Mouse (Mus musculus): ENCODE measurements around the gene Myadm.
"Not testable (repeated sequence)": the region's sequence is repeated elsewhere in the genome, so short reads cannot be mapped to it uniquely, and the experiment has no call there.

The Myadm gene

DNA sequence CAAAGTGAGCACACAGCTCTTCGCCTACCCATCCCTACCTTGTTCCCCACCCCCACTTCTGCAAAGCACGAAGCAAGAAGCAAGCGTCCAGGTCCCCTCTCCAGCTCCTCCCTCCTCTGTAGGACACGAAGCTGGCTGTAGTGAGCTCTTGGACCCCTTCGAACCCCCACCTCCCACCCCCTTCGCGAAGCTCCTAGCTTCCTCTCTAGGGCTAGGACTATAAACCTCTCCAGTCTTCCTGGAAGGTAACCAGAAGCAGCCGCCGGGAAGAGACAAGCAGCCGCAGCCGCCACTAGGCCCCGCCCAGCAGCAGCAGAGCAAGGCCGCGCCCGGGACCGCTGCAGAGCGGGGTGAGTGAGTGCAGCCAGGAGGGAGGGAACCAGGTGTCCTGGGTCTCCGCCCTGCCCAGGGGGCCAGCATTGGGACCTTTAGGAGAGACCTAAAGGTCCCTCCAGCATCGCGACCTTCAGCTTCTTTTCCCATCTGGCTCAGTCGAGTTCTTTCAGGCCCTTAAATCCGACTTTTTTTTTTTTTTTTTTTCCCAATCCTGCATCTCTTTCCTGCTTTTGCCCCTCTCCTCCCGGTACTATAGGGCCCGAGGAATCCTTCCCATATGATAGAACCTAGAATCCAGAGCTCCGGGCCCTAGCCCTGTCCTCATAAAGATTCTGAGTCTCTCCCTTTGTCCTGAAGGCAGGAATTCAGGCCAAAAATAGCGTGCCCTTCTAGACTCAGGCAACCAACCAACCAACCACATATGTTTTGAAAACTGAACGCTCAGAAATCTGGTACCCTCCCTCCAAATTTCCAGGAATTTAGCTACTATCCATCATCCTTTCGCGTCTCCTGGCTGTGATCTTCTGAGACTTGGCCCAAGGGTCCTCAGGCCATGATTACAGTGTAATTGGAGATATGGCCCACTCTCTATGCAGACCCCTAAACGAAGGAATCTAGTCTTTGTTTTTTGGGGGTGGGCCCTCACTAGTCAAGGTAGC is at the start of gene Myadm, which contains the start of gene Prkcg:
Gene Myadm, plus strand, starts transcription at position 105 of the 995 bp plus-strand sequence.
Gene Prkcg, plus strand, starts transcription at position 204 of the 995 bp plus-strand sequence.
- peak; percentile 64 to 75 for DNase-seq (ENCODE audit: low spot score in 2 of 2)

DNA sequence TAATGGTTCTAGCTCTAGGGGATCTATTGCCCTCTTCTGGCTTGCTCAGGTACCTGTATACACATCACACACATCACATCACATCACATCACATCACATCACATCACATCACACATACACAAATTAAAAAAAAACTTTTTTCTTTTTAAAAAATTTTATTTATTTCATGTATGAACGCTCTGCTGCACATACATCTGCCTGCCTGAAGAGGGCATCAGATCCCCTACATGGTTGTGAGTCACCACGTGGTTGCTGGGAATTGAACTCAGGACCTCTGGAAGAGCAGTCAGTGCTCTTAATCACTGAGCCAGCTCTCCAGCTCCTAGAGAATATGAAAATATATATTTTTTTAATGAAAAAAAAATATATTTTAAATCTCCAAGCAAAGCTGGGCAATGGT is 49.7 kb upstream of the Myadm start:
- no peak for DNase-seq (ENCODE audit: low spot score in 2 of 2)

DNA sequence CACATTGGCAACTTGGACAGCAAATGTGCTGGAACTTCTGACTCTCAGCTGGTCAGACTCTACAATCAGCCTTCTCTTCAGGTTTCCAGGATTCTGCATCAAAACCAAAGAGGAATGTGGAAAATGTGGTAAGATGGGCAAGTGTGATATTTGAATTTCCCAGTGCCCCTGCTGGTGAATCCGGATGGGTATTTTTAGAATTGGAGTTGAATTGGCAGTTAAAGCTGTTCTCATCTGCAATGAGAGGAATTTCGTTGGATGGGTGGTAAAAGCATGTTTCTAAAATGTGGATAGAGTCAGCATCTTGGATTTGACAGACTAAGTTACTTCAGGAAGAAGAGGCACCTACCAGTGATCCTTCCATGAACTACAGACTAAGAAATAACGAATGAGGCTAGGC is 28.2 kb upstream of the Myadm start:
- DNase-seq (ENCODE audit: low spot score in 2 of 2): no peak

DNA sequence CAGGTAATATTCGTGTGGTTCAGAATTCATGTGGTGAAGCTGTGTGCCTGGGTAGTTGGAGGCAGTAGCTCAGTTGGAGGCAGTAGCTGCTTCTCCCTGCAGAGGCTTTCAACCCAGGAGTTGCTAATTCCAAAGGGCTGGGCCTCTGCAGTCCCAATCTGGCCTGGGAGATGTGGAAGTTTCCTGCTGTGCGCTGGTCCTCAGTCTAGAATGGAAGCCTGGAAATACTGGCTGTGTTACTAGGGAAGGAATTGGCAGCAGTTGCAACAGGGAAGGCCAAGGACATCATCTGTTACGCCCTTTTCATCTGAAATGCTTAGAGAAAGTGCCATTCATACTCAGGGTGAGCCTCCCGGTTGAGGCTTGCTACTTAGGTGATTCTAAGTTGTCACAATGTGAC is 27.4 kb upstream of the Myadm start:
- no peak for DNase-seq (ENCODE audit: low spot score in 2 of 2)

DNA sequence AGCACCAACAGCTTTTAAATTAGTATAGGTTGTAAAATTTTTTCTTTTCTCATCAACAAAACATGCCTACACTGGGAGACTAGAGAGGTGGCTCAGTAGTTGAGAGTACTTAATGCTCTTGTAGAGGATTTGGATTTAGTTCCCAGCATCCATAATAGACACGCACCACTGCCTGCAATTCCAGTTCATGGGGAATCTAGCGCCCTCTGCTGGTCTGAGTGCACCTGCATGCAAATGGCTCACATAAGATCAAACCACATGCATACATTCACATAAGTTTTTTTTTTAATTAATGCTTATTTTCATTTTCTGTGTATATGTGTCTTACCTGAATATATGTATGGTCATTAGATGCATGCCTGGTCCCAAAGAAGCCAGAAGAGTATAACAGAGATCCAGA is 26.1 kb upstream of the Myadm start:
- no peak for DNase-seq (ENCODE audit: low spot score in 2 of 2)

DNA sequence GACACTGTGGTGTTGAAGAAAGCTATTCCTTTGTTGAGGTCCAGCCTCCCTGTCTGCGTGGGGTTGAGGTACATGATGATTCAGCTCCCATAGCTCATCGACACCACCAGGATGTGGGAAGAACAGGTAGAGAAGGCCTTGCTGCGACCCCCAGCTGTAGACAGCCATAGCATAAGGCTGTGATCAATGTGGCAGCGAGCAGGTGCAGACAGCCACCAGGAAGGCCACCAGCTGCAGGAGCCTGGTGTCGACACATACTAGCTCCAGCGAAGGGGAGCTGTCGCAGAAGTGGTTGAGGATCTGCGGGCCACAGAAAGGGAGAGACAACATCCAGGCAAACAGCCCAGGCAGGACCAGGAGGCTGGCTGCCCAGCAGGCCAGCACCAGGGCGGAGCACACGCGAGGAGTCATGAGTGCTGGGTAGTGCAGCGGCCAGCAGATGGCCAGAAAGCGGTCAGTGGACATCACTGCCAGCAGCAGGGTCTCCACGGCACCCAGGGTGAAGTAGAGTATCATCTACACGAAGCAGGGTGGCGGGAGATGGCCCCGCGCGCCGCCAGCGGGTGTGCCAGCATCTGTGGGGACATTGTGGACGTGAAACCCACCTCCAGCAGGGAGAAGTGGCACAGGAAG is 24.4 kb upstream of the Myadm start:
- DNase-seq (ENCODE audit: low spot score in 2 of 2): no peak

DNA sequence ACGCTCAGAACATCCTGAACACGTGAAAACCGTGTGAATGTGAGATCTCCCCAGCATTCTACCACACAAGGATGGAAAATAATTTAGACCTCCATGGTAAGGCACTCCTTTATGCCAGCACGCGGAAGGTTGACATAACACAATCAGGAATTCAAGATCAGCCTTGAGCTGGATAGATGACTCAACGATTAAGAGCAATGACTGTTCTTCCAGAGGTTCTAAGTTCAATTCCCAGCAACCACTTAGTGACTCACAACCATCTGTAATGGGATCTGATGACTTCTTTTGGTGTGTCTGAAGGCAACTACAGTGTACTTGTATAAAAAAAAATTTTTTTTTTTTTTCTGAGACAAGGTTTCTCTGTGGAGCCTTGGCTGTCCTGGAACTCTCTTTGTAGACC is 23.6 kb upstream of the Myadm start:
- no peak for DNase-seq (ENCODE audit: low spot score in 2 of 2)

DNA sequence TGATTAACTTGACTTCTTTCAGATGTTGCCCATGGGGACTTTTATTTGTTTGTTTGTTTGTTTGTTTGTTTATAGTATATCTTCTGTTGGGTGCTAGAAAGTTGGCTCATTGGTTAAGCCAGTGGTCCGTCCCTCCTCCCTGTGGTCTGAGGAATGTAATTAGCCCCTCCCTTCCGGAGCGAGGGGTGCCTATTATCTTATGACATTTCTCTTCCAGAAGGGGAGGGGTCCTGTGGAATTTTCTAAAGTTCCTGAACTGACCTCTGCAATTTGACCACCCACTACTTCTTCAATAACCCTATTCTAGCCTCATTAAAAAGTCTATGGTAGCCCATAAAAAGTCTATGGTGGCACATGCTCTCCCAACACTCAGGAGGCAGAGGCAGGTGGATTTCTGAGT is 21.6 kb upstream of the Myadm start:
- no peak for DNase-seq (ENCODE audit: low spot score in 2 of 2)

DNA sequence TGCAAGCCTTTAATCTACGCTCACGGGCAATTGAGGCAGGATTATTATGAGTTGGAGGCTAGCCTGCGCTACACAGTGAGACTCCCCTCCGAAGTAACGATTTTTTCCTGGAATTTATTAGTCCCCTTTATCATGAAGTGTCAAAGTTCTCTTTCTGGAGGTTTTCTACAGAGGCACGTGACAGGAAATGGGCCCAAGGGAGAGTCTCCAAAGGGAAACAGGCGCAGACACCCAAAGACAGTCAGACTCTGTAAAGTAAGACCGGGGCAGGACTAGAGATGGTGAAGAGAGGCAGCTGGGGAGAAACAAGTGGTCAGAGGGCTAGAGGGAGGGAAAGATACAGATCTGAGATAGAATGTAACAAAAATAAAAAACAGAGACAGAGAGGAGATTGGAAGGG is 21.0 kb upstream of the Myadm start:
- DNase-seq (ENCODE audit: low spot score in 2 of 2): no peak

DNA sequence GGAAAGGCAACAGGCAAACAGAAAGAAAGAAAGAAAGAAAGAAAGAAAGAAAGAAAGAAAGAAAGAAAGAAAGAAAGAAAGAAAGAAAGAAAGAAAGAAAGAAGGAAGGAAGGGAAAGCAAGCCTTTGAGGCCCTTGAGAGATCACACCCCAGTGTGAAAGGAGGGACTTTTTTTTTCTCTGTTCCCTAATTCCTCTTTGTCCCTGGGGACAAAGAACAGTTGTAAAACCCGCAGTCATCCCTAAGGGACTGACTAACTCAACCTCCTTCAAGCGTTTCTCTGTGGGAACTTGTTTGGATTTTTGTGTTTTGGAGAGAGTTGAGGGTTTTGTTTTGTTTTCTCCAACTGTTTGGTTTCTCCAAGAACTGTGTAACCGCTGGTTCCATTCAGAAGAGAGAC is 20.6 kb upstream of the Myadm start:
- no peak for DNase-seq (ENCODE audit: low spot score in 2 of 2)

DNA sequence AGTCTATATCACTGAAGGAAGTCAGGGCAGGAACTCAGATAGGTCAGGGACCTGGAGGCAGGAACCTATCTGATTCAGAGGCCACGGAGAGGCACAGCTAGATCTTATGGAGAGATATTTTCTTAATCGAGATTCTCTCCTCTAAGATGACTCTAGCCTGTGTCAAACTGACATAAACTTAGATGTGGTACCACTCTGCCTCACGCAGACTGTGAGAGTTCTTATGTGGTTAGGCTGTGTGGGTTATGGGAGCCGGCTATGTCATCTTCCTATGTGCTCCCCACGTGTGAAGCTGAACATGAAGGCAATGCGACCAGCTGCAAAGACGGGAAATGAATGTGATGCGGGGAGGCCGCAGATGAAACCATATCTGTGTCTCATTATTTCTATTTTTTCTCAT is 16.7 kb upstream of the Myadm start:
- DNase-seq (ENCODE audit: low spot score in 2 of 2): no peak

DNA sequence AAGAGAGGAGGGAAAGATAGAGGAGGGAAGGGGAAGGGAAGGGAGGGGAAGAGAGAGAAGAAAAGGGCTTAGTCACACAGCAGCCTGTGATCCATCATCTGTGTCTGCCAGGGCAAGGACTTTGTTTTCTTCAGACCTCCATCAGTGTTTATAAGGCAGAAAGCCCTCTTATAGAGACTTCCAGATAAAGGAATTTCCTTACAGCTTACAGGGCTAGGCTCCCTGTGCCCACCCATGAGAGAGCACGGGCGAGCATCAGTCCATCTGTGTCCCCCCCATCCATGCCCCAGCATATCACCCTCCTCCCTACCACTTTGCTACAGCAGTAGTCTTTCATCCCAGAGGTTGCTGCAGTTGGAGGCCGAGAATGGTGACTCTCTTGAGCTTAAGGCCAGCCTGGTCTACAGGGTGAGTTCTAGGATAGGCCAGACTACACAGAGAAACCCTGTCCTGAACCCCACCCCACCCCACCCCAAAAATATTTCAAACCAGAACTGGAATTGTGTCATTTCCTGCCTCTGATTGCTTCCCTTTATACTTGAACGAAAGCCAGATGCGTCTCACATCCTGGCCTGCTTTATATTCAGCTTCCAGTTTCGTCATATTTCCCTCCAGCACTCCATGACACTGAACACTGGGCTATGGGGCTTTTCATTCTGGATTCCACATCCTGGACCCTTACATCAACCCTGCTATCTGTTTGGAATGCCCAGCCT is 13.3 kb upstream of the Myadm start:
- no peak for DNase-seq (ENCODE audit: low spot score in 2 of 2)

DNA sequence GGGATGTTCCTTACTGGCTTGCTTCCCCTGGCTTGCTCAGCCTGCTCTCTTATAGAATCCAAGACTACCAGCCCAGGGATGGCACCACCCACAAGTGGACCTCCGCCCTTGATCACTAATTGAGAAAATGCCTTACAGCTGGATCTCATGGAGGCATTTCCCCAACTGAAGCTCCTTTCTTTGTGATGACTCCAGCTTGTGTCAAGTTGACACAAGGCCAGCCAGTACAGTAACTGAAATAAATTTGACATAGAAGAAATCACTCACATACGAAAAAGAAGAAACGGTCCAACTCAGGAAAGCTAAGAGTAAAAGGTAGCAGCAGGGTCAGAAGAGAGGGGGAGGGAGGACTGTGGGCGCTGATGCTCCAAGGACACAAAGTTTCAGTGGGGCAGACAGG is 12.1 kb upstream of the Myadm start:
- not testable (repeated sequence) for DNase-seq (ENCODE audit: low spot score in 2 of 2)

DNA sequence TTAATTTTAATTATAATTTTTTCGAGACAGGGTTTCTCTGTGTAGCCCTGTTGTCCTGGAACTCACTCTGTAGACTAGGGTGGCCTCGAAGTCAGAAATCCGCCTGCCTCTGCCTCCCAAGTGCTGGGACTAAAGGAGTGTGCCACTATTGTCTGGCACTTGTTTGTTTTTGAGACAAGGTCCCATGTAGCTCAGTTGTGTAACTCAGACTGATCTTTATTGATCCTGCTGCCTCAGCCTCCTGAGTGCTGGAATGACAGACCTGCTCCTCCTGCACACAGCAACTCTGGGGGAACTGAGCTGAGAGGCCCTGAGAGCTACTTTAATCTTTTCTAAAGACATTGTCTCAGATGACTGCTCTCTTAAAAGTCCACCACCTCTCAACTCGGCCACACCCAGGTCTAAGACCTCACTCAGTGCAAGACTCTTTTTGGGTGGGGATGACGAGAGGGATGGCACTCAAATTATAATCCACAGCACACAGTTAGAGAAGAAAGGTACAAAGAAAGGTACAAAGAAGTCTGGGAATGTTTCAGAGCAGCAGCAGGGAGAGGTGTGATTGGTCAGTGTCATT is 8.7 kb upstream of the Myadm start:
- no peak for DNase-seq (ENCODE audit: low spot score in 2 of 2)

DNA sequence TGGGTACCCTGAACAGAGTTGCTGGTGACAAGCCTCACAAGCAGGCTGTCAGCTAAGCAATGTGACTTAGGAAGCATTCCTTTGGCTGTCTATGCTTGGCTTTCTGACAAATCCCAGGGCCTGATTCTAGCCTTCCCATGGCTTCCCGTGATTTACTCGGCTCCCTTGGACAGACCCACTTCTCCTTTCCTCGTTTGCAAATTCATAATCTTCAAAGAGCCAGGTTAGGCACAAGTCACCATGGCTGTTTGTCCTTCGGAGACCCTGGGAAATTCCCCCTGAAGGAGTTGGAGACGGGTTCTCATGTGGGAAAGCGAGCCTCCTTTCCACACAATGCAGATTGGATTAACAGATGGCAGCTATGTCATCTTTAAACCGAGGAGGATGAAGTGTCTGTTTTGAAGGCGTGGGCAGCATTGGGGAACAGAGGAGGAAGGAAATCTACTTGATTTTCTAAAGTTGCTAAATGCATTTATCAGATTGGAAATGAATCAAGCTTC is 8.2 kb upstream of the Myadm start:
- DNase-seq (ENCODE audit: low spot score in 2 of 2): no peak

DNA sequence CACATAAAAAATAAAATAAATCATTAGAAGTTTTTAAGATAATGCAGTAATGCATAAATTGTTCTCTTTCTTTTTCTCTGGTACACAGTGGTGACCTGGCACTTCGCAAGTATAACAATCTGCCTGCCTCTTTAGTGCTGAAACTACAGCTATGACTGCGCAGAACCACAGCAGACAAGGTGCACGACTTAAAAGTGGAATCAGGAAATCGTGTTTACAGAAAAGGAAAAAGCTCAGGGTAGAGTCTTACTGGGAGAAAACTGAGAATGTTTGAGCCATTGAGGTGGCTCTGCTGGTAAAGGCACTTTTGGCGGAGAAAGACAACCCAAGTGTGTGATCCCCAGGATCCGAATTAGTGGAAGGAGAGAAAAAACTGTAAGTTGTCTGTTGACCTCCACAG is 7.1 kb upstream of the Myadm start:
- no peak for DNase-seq (ENCODE audit: low spot score in 2 of 2)

DNA sequence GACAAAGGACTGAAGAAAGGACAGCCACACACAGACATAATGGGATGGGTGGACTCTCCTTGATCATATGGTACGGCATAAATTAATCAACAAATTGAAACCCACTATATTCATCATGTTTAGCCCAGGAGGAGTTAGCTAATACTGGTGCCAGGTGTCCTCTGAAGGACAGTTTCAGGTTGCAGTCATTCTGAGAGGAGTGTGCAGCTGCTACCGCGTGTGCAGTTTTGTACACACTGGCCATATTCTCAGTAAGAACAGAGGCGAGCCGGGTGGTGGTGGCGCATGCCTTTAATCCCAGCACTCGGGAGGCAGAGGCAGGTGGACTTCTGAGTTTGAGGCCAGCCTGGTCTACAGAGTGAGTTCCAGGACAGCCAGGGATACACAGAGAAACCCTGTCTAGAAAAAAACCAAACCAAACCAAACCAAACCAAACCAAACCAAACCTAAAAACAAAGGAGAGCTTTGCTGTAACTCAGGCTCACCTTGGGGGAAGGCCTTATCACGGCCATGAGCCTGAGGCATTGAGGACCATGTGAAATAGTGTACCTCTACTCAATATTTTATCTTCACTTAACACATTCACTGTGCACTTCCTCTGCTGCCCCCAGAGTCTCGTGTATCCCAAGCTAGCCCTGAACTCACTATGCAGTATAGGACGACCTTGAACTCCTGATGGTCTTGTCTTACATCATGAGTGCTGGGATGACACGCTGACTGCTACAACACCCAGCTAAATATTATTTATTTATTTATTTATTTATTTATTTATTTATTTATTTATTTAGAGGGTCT is 5.6 kb upstream of the Myadm start:
- DNase-seq (ENCODE audit: low spot score in 2 of 2): no peak

DNA sequence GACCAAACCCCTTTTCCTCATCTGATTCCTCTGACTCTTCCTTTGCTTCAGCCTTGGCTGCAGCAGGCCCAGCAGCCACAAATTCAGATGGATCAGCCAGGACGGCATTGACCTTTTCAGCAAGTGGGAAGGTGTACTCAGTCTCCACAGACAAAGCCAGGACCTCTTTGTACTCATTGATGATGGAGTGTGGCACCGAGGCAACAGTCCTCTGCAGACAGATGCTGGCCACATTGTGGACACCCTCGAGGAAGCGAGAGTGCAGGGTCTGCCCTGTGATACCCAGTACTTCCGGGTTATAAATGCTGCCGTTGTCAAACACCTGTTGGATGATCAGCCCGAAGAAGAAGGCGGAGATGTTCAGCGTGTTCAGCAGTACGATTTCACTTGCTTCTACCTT is 4.3 kb upstream of the Myadm start:
- no peak for DNase-seq (ENCODE audit: low spot score in 2 of 2)

DNA sequence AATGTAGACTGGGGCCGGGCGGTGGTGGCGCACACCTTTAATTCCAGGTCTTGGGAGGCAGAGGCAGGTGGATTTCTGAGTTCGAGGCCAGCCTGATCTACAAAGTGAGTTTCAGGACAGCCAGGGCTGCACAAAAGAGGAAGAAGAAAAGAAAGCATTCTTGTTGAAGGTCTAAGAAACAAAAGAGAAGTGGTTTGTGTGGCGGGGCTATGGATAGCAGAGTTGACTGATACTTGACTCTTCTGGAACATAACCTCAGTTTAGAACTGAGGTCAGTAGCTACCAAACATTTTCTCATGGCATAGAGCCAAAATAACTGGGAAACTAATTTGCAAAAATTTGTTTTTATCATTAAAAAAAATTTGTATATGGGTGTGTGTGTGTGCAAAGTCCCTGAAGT is 2.8 kb upstream of the Myadm start:
- no peak for DNase-seq (ENCODE audit: low spot score in 2 of 2)

DNA sequence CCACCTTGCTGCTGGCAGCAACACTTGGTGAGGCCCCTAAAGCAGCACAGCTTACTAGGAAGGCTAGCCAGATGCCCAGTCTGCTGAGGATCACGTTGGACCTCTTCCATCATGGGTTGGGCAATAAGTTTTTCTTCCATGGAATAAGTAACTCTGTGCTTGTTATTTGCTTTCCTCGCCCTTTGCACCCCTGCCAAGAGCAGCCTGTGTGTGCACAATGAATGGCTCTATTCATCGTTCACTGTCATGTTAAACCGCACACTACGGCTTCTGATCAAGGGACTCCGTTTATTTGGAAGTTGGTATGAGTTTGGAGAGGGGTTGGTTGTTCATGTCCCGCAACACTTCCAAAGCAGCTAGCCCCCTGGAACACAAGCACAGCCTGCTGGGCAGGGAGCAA is 1.7 kb upstream of the Myadm start:
- no peak for DNase-seq (ENCODE audit: low spot score in 2 of 2)
